Mouse (Mus musculus): ENCODE data around the gene Ppp1r11. TPM values are rescaled to one million over a fixed set of nuclear protein-coding genes. Genes with fewer than 3 reads are reported as not detected.

Ppp1r11 gene
- total RNA-seq, 2 experiments from 2014 or later: 48.0 to 56.2 TPM

- intact Hi-C loops (cut with DNase I): no loop called here
These were observed 18.9 kb upstream of the Ppp1r11 start for GRCm38 (mm10) chr17:36970316-36970890.

GRCm38 (mm10) chr17:36966875-36967274 lies 15.3 kb upstream of the Ppp1r11 start:
- intact Hi-C loops (cut with DNase I): no loop called here
- DNase-seq: no peak

More at GRCm38 (mm10) chr17:36970316-36970890, 18.9 kb upstream of the Ppp1r11 start:
- DNase-seq: no peak

- no peak for DNase-seq
- intact Hi-C loops (cut with DNase I): no loop called here
These were observed 9.6 kb upstream of the Ppp1r11 start for GRCm38 (mm10) chr17:36961125-36961524.

- intact Hi-C loops (cut with DNase I): loop anchor here (5.0 kb wide), 1 partner anchor 122 kb away; the partner anchor contains the start of gene Trim26
- DNase-seq: no peak
These were observed 7.3 kb upstream of the Ppp1r11 start for GRCm38 (mm10) chr17:36958884-36959283.

DNA sequence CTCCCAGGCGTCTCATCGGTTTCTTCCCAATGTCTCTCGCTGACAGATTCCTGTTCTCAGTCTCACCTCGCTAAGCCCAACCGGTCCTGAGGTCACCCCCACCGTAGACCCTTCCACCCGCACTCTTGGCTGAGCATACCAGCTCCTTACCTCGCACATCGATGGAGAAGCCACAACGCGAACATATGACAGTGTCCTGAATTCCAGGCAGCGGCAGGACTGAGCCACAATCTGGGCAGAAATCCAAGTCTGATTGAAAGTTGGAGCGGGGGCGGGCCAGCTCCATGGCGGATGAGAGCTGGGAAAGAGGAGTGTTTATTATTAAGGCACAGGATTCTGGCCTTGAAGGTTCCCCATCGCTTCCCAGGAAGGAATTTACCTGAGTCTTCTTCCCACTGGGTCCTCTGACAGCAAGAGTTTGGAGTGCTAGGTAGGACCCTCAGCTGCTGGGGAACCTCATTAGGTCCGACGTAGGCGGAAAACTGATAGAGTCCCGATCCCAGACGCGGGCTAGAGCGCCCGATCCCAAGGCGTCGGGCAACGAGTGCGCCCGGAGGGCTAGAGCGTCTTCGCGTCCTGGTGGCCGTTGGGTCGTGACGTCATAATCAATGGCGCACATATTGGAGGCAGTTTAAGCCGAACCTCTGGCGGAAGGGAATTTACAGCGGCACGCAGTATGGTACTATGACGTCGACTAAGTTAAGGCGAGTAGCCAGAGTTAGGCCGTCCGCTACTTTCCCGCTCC lies 6.6 kb upstream of the Ppp1r11 start, which contains the start of the genes Znrd1 and Znrd1as:
Znrd1 (minus strand) TSS at position 561 of the 745 bp plus-strand sequence.
Znrd1as (plus strand) TSS at position 594 of the 745 bp plus-strand sequence.
- peak; percentile 88 to 91 for DNase-seq
- intact Hi-C loops (cut with DNase I): loop anchor here (5.0 kb wide), 1 partner anchor 121 kb away; the partner anchor contains the start of gene Trim26

DNA sequence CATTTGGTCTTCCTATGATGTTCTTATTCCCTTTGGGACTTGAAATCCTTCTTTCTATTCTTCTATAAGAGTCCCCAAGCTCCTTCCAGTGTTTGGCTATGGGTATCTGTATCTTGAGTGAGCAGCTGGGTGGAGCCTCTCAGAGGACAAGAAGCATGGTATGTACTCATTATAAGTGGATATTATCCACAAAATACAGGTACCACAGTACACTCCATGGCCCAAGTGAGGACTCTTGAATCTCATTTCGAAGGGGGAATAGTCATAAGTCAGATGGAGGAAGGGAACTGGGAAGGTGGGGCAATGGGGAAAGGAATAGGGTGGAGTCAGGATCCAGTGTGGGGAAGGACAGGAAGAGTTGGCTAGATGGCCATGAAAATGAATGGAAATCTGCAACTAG lies 1.5 kb upstream of the Ppp1r11 start:
- no peak for DNase-seq
- intact Hi-C loops (cut with DNase I): no loop called here

DNA sequence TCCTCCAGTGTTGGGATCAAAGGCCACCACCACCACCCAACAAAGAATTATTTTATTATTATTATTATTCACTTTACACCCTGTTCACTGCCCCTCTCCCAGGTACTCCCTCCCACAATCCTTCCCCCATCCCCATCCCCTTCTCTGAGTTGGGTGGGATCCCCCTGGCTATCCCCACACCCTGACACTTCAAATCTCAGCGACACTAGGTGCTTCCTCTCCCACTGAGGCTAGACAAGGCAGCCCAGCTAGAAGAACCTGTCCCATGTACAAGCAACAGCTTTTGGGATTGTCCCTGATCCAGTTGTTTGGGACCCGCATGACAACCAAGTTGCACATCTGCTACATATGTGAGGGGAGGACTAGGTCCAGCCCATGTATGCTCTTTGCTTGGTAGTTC lies 1.1 kb upstream of the Ppp1r11 start:
- DNase-seq: no peak
- intact Hi-C loops (cut with DNase I): no loop called here

DNA sequence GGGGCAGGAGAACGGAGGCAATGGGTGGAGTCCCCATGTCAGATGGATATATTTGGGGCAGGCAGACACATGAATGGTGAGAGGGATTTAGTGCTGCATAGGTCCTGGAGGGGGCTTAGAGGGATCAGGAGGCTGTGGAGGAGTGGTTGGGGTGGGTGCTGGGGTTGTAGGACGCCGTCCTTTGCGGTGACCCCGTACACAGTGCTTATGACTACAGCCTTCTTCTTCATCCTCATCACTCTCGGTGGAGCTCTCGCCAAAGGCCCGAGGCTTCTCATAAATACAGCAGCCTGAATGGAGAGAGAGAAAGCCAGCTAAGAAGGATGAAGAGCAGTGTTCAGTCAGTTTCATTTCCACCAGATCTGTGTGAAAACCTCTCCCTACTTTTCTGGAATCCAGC lies 2.3 kb downstream of the Ppp1r11 start:
- intact Hi-C loops (cut with DNase I): no loop called here
- DNase-seq: no peak

DNA sequence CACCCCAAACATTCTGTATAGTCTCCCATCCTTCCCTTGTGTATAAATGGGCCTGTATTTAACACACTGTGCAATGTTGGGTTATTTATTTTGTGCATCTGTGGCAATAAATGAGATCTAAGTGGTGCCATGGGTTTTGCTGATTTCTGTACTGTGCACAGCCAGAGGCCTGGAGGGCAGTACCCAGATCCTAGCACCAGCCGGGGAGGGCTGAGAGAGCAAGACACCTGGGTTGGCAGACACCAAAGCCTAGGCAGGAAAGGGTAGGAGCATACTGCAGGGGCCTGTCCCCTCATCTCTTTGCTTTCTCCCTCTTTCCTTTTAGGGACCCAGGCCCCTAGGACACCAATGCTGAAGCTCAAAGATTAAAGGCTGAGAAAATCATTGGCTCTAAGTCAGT lies 3.3 kb downstream of the Ppp1r11 start:
- no peak for DNase-seq
- intact Hi-C loops (cut with DNase I): no loop called here

- intact Hi-C loops (cut with DNase I): no loop called here
- DNase-seq: peak; percentile 17 to 34
These were observed 4.3 kb downstream of the Ppp1r11 start for GRCm38 (mm10) chr17:36947051-36947819.

DNA sequence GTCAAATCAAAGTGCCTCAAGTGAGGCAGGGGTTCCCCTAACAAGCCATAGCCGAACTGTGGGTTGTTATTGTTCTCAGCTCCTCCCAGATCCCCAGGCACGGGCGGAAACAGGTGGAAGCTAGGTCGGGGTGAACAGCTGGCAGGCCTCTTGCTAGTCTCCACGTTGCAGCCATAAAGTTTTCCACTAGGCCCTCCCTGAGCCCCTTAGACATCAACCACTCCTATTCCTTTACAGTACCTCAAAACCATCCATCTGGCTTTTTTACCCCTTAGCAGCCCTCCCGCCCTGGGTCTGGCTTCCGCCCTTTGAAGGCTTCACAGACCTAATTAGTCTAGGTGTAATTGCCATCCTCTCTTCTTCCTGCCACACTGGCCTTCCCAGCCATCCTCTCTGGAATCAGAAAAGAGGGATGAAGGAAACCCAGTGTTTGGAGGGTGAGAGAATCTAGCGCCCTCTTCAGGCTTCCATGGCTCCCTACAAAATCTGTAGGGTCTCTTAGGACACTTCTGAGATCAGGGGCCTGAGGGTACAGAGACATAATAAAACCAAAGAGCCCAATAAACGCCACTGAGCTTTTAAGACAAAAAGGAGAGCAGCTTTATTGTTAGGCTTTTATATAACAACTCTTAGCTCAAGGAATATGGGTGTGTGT lies 7.3 kb downstream of the Ppp1r11 start:
- no peak for DNase-seq
- intact Hi-C loops (cut with DNase I): no loop called here

- intact Hi-C loops (cut with DNase I): no loop called here
These were observed 7.8 kb downstream of the Ppp1r11 start for GRCm38 (mm10) chr17:36943691-36944090.

GRCm38 (mm10) chr17:36942791-36943471 lies 8.6 kb downstream of the Ppp1r11 start, which contains the start of gene Rnf39:
Gene Rnf39, plus strand, starts transcription at chr17:36942918.
- no peak for DNase-seq
- intact Hi-C loops (cut with DNase I): no loop called here

More at GRCm38 (mm10) chr17:36943691-36944090, 7.8 kb downstream of the Ppp1r11 start:
- no peak for DNase-seq

DNA sequence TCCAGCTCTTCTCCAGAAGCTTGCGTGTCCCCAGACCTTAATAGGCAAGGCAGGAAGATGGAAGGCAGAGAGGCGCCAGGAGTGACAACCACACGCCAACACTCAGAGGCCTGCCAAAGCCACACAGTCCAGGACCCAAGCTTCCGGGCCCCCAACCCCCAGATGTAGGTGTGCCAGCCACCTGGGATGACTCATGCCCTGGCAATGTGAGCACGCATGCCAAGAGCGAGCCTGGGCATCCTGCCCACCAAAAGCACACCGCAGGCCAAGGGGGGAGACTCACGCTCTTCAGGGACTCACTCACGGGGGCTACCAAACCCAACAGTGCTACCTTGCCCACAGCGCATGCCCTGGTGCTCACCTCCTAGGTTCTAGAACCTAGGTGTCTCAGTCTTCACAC lies 9.2 kb downstream of the Ppp1r11 start:
- intact Hi-C loops (cut with DNase I): no loop called here
- DNase-seq: peak in 1 of 2 experiments; percentile 19

DNA sequence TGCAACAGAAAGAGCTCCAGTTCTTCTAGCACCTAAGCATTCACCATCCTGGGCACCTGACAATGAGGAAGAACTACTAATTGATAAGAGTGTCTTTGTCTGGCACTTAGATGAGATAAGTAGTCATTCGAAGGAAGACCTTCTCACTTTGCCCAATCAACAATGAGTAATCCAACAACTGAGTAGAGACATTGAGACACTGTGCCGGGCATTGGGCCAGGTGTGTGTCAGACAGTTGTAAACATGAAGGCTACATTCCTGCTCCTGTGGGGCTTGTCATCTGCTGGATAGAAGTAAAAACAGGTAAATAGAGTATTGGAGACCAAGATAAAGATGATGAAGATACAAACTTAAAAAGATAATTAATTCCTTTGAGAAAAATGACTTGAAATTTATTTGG lies 13.5 kb downstream of the Ppp1r11 start:
- DNase-seq: no peak
- intact Hi-C loops (cut with DNase I): no loop called here

DNA sequence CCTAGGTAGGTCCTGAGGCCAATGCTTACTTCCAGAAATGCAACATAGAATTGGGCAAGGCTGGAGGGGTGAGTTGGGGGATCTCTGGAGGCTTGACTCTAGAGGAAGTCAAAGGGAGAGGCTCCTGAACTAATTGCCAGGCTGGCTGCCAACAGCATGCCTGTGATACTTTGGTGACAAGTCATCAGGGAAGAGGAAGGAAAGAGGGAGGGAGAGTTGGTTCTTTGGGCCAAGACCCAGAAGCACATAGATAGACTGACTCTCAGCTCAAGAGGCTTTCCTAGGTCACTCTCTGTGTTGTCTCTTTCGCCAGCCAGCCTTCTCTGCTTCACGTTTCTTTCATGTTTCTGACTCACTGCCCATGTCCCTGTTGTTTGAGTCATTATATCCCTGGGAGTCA lies 19.7 kb downstream of the Ppp1r11 start:
- no peak for DNase-seq
- intact Hi-C loops (cut with DNase I): no loop called here

DNA sequence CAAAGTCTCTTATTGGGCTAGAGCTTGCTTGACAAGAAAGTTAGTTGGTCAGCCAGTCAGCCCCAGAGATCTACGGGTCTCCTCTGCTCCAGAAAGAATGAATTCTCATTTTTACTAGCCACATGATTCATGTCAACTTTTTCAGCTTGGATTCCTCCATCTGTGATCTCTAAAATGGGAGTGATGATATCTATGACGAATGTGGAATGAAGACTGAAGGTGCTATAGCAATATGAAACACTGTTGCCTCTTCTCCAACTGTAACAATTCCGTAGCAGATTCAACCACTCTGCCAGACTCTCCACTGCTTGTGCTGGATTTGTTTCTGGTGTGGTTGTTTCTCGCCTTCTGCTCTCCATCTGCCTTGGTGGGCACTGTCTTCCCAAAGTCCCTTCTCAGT lies 20.4 kb downstream of the Ppp1r11 start:
- DNase-seq: no peak
- intact Hi-C loops (cut with DNase I): no loop called here

DNA sequence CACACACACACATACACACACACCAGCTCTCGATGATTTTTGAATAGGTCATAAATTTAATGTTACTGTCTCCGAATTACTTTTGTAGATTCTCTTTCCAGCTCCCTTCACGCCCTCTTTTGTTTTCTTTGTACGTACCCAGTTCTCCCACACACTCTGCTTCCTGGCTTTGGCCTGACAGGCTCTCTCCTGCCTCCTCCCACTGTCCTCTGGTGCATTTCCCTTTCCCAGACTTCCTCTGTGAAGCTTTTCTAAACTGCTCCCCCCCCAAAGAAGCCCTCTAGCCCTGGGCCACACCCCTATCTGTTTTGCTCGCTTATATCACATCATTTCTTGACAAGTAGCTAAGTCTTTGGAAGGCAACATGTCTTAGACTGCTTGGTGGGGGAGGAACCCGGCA lies 21.3 kb downstream of the Ppp1r11 start:
- DNase-seq: no peak
- intact Hi-C loops (cut with DNase I): no loop called here

GRCm38 (mm10) chr17:36929236-36929932 lies 22.2 kb downstream of the Ppp1r11 start:
- no peak for DNase-seq
- intact Hi-C loops (cut with DNase I): no loop called here
